In genomic region chr4:81178047-81178781, GRCm38 (mm10) we compare ENCODE assay signal across 8 mouse cellular contexts.
DNase-seq lines count a peak whose midpoint lies in the region; ATAC-seq lines count a peak whose summit lies in the region.

No protein-coding gene starts in this region.

- no peak overlapping the region for H3K4me3 ChIP-seq in heart, embryonic 13.5 days
- no peak overlapping the region for H3K4me3 ChIP-seq in brown adipose tissue, adult 24 weeks (ENCODE audit: insufficient read depth, low read depth, low read length)
- H3K4me3 ChIP-seq in kidney, embryonic 14.5 days (ENCODE audit: low read length): no peak overlapping the region
- H3K4me3 ChIP-seq in midbrain, embryonic 11.5 days (ENCODE audit: low read depth, low read length): no peak overlapping the region

- no peaks in the 10 kb centered on the region for H3K9me3 ChIP-seq in heart, embryonic 13.5 days
- H3K9me3 ChIP-seq in kidney, embryonic 14.5 days (ENCODE audit: control insufficient read depth, low read length): no peaks in the 10 kb centered on the region
- H3K9me3 ChIP-seq in midbrain, embryonic 11.5 days (ENCODE audit: control insufficient read depth, low read length): no peaks in the 10 kb centered on the region

- no peaks in the 10 kb centered on the region for H3K36me3 ChIP-seq in heart, embryonic 13.5 days
- H3K36me3 ChIP-seq in kidney, embryonic 14.5 days (ENCODE audit: control insufficient read depth, insufficient read depth, low read length): no peaks in the 10 kb centered on the region
- no peaks in the 10 kb centered on the region for H3K36me3 ChIP-seq in midbrain, embryonic 11.5 days (ENCODE audit: control insufficient read depth, insufficient read depth, low read length)

- ATAC-seq in heart, embryonic 13.5 days (ENCODE audit: extremely low read depth, insufficient number of reproducible peaks, low FRiP score, low TSS enrichment): no peak
- peak; percentile 40 for ATAC-seq in kidney, embryonic 14.5 days (ENCODE audit: low FRiP score, low TSS enrichment)
- peak; percentile 40 for ATAC-seq in midbrain, embryonic 11.5 days (ENCODE audit: low FRiP score)
- no peak for ATAC-seq in frontal cortex, adult (ENCODE audit: low TSS enrichment)

- DNase-seq in heart, postnatal 25 days (ENCODE audit: low spot score): no peak
- DNase-seq in midbrain, embryonic 11.5 days (ENCODE audit: low spot score, missing footprints): no peak
- no peak for DNase-seq in frontal cortex, postnatal 14 days (ENCODE audit: low spot score in 2 of 2)
- DNase-seq in right cerebral cortex, adult 2 months (ENCODE audit: low spot score in 2 of 2): no peak

- 0 out of 2 replicates have a peak overlapping the region, but pooled peaks have one; percentile 20 for H3K27ac ChIP-seq in heart, embryonic 13.5 days (replicated peaks)
- H3K27ac ChIP-seq in brown adipose tissue, adult 24 weeks (replicated peaks; ENCODE audit: low read depth, low read length): peak overlapping the region; percentile 64
- H3K27ac ChIP-seq in kidney, embryonic 14.5 days (ENCODE audit: low read depth, low read length): peak overlapping the region; percentile 51; the same call in 1 of the 2 replicates
- no peak overlapping the region for H3K27ac ChIP-seq in midbrain, embryonic 11.5 days (ENCODE audit: low read depth, low read length)

- intact Hi-C loops in heart, postnatal 25 days (cut with DNase I): loop anchor here (2.0 to 10.0 kb wide), 7 partner anchors 75 to 1757 kb away; partner anchors contain the start of gene Lurap1l

- no peaks in the 10 kb centered on the region for H3K27me3 ChIP-seq in heart, embryonic 13.5 days (replicated peaks)
- H3K27me3 ChIP-seq in kidney, embryonic 14.5 days (ENCODE audit: control insufficient read depth, insufficient read depth, low read length): no peaks in the 10 kb centered on the region
- no peaks in the 10 kb centered on the region for H3K27me3 ChIP-seq in midbrain, embryonic 11.5 days (ENCODE audit: control insufficient read depth, insufficient read depth, low read length)

- peak overlapping the region; percentile 40; the same call in 1 of the 2 replicates for H3K4me2 ChIP-seq in heart, embryonic 13.5 days
- no peak overlapping the region for H3K4me2 ChIP-seq in kidney, embryonic 14.5 days (replicated peaks; ENCODE audit: low read depth, low read length)
- no peak overlapping the region for H3K4me2 ChIP-seq in midbrain, embryonic 11.5 days

- H3K9ac ChIP-seq in heart, embryonic 13.5 days: no peak overlapping the region
- H3K9ac ChIP-seq in kidney, embryonic 14.5 days (ENCODE audit: low read depth, low read length): no peak overlapping the region
- no peak overlapping the region for H3K9ac ChIP-seq in midbrain, embryonic 11.5 days (ENCODE audit: low read length)

- WGBS in heart, embryonic 13.5 days: 61% methylated on average over 14 of the region's 14 CpGs
- WGBS in kidney, embryonic 14.5 days: 70% methylated on average over 14 of the region's 14 CpGs
- WGBS in midbrain, embryonic 11.5 days: 82% methylated on average over 14 of the region's 14 CpGs

- H3K4me1 ChIP-seq in heart, embryonic 13.5 days: no peaks in the 10 kb centered on the region
- no peaks in the 10 kb centered on the region; the same call in 1 of the 2 replicates for H3K4me1 ChIP-seq in brown adipose tissue, adult 24 weeks (ENCODE audit: control insufficient read depth, insufficient read depth, insufficient read length, low read length)
- peaks cover 6% of the 10 kb centered on the region; the same call in 1 of the 2 replicates for H3K4me1 ChIP-seq in kidney, embryonic 14.5 days (ENCODE audit: control insufficient read depth, insufficient read depth, low read length)
- no peaks in the 10 kb centered on the region for H3K4me1 ChIP-seq in midbrain, embryonic 11.5 days (ENCODE audit: control insufficient read depth, insufficient read depth, low read length)

Comparison
In these comparisons a context has a peak if more than half of its experiments do, and no peak if none do; other contexts are left out.
1. ATAC-seq: peak in kidney, embryonic 14.5 days (single experiment) and midbrain, embryonic 11.5 days (single experiment); none in heart, embryonic 13.5 days (single experiment) and frontal cortex, adult (single experiment).